Mouse (Mus musculus) adrenal gland, adult 18-20 months (tissue): Measurements from ENCODE around the gene Sumf1. TPM values are rescaled to one million over a fixed set of nuclear protein-coding genes. Genes with fewer than 3 reads are reported as not detected.

ENCODE experiments used
- DNase-seq, 2 experiments: peaks; one replicate each; pipeline ENCODE4 v3.0.0; 2021 to 2022; ENCODE audit warnings: low spot score in 2 of 2
- long read RNA-seq, 2 experiments: library from polyadenylated mRNA; stranded (forward); transcript quantifications; one replicate each; pipeline ENCODE4 v2.0.0; 2021
- total RNA-seq, 2 experiments: library from RNA; stranded (reverse); gene quantifications; 1 replicate in 1 of 2; 2 replicates in 1 of 2; pipeline ENCODE4 v1.2.3; 2021

Sumf1 gene
- 10 to 100 TPM; 33.1 to 42.5 TPM for total RNA-seq
- long read RNA-seq, experiment 1, transcript Sumf1-201 (9 exons, 2,593 nt), result major isoform, 50 of 59 reads
- long read RNA-seq, experiment 1, partial matches to known transcripts, result 0 of 59 reads
- long read RNA-seq, experiment 1, other reads (novel, unspliced or antisense), result 9 of 59 reads
- long read RNA-seq, experiment 2, transcript Sumf1-201 (9 exons, 2,593 nt), result major isoform, 176 of 197 reads
- long read RNA-seq, experiment 2, partial matches to known transcripts, result 8 of 197 reads
- long read RNA-seq, experiment 2, other reads (novel, unspliced or antisense), result 13 of 197 reads

DNA sequence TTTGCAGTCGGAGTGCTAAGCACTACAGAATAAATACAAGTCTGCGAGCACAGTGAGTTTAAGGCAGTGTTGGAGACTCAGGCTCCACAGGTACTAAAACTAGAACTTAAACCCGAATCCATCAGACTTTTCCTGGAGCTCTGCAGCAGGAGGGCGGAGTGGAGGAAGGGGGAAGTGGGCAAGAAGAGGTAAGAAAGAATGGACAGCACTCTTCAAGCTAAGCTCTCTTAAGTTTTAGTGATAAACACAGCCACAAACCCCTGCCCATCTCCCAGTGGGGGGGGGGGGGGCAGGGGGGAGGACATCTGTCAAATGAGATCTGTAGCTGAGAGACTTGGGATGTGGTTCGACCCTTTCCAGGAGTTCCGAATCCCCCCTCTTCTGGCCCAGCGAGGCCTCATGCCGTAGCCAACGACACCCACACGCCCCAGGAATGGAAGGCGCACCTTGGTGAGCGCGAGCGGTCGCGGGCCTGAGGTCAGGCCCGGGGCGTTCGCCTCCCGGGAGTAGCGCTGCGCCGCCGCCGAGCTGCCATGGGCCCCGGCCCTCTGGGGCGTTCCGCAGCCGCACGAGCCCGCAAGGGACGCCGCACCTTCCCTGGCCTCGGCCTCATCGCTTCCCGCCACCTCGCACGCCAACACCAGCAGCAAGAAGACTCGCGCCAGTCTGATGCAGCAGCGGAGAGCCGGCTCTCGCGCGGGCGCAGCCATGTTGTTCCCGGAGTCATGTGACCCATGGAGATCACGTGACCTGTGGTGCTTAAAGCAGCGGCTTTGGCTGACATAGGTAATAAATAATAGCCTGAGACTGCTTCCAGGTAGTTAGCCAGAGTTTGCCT, at the start of gene Sumf1:
Sumf1 (minus strand) TSS at position 736 of the 838 bp plus-strand sequence.
- DNase-seq, result peak; percentile 89 to 90

- DNase-seq, result no peak
Measured at GRCm38 (mm10) chr6:108234536-108234935, 49.2 kb upstream of the Sumf1 start.

DNA sequence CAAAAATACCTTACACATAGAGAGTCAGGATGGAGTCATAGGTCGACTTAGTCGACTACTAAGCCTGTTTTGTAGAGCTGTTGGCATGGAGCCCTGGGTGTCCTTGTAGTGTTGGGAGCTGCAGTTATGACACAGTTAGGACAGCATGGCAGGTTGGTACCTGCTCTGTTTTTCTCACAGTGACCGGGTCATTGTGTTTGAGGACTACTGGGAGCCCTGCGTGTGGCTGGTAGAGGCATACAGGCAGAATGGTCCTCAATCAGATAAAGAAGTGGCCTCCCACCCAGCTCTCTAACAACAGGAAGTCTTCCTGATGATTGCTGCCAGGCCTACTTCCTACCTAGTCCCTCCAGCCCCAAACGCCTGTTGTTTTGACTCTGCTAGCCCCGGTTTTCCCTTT, 47.7 kb upstream of the Sumf1 start:
- DNase-seq, result peak; percentile 62 to 76

DNA sequence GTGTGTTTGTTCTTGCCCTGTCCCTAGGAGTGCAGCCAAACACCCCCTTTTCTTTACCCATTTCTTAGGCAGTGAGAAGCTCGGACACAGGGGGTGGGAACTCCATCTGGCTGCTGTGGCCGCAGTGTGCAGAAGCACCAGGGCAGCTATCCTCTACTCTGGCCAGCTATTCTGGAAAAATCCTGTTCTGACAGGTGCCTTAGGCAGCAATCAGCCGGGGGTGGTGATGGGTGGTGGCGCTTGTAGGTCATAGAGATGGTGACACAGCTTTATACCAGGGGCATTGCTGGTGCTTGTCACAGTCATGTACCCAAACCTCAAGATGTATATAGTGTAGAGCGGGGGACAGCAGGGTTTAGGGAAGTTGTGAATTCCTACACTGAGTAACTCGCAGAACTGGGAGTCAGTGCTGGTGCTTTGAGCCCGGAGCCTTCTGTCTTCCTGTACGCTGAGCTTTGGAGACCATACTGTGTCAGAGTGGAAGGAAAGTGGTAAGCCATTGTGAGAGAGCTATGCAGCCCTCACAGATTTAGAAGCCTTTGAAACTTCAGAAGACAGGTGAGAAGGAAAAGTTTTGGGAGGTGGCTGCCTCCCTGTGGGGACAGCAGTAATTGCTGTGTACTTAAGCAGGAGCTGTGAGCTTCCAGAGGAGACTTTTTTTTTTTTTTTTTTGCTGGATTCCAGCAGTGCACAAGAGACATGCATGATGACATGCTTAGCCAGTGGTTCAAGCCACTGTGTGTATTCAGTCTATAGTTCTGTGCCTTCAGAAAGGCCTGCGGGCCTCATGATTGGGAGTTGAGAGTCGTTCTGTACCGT, 46.7 kb upstream of the Sumf1 start:
- DNase-seq, result no peak

GRCm38 (mm10) chr6:108230608-108231007, 45.2 kb upstream of the Sumf1 start:
- DNase-seq, result no peak

- DNase-seq, result no peak
Measured at GRCm38 (mm10) chr6:108228601-108229000, 43.2 kb upstream of the Sumf1 start.

DNA sequence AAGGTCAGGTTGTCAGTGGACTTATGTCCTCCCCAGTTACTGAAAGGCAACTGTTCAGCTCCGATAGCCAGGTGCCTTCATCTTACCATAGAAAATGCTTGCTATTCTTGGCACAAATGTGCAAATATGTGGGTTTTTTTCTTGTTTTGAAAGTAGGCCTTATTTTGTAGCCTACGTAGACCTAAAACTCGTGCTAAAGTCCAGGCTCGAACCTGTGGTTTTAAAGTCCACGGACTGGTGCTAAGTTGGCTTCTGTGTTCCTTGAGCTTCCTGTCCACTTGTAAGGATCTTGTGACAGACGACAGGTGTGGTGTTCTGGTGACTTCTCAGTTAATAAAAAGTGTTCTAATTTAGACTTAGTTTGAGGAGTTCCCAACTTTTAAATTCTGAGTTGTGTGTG, 42.7 kb upstream of the Sumf1 start:
- no peak for DNase-seq

DNA sequence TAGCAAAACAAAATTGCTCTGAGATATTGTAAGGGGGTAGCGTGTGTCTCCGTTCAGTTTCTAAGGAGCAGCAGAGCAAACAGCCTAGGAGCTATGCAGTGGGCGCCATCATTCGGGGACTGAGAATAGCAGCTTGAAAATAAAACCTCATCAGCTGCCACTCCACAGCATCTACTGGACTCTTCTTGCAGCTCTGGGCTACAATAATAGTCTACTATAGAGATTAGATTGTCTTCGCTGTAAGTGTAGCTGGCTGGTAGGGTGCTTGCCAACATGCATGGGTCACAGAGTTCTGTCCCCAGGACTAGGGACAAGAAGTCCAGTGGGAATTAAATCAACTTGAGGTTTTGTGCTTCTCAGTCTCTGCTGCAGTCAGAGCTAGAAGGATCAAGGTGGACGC, 42.1 kb upstream of the Sumf1 start:
- no peak for DNase-seq

DNA sequence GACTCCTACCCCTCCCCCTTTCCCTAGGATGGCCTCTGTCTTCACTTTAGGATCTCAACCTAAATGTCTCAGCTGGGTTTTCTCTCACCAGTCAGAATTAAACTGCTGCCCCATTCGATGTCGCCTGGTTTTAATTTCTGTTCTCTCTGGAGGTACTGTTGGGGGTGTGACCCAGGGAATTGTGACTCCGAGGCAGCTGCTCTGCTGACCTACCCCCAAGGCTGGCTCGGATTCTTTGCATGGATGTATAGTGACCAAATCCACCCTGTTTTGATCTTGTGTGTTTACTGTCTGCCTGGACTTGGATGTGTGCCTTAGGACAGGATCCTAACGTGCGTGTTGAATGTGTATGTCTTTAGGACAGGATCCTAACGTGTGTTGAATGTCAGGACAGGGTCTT, 40.8 kb upstream of the Sumf1 start:
- no peak for DNase-seq

DNA sequence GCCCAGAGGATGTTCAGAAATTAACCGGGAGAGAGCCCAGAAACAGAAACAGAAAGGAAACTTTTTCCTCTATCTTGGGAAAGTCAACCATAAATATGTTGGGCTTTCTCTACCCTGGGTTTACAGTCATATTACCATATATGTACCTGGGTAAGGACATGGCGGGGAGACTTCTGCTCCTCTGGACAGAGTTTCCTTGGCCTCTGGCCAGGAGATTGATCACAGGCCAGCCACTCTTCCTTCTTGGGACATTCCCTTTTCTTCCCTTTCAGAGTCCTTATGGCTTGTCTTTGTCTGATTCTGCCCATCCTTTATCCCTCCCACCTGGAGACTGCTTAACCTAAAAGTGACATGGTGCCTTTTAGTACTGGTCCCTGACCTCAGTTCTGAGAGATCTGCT, 39.6 kb upstream of the Sumf1 start:
- DNase-seq, result no peak

GRCm38 (mm10) chr6:108224361-108224760, 39.0 kb upstream of the Sumf1 start:
- DNase-seq, result no peak

- DNase-seq, result no peak
Measured at GRCm38 (mm10) chr6:108222875-108223274, 37.5 kb upstream of the Sumf1 start.

GRCm38 (mm10) chr6:108222435-108222834, 37.1 kb upstream of the Sumf1 start:
- no peak for DNase-seq

DNA sequence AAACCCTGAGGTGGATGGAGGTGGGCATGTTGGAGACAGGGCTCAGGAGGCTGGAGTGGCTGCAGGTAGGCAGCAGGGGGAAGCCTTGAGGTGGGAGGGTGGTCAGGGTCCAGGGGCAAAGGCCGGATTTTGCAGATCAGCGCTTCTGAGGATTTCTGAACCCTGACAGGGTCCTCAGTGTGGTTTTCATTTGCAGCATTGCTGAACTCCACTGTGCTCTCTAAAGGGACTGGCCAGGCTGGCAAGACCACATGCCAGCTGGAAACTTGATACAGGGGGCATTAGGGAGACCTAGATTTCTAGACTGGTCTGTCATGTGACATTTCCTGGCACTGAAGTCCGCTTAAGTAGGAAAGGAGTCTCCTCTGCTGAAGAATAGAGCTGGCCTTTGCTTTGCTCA, 32.6 kb upstream of the Sumf1 start:
- DNase-seq, result no peak

GRCm38 (mm10) chr6:108216832-108217231, 31.4 kb upstream of the Sumf1 start:
- DNase-seq, result no peak

DNA sequence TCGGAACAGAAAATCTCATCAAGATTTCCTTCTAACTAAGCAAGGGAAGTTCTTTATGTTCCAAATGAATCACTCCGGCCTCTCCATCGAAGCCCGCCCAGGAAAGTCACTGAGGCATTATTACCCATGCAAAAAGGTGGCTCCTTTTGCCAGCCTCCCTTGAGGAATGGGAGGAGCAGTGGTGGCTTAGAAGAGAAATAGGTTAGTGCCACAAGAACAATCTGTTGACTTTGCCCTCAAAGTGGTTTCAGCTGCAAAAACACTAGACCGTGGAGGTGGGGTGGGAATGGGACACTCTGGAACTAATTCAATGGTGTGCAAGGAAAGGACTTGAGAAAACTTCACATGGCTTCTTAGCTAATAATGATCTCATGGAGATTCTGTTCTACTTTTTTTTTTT, 30.7 kb upstream of the Sumf1 start:
- no peak for DNase-seq

DNA sequence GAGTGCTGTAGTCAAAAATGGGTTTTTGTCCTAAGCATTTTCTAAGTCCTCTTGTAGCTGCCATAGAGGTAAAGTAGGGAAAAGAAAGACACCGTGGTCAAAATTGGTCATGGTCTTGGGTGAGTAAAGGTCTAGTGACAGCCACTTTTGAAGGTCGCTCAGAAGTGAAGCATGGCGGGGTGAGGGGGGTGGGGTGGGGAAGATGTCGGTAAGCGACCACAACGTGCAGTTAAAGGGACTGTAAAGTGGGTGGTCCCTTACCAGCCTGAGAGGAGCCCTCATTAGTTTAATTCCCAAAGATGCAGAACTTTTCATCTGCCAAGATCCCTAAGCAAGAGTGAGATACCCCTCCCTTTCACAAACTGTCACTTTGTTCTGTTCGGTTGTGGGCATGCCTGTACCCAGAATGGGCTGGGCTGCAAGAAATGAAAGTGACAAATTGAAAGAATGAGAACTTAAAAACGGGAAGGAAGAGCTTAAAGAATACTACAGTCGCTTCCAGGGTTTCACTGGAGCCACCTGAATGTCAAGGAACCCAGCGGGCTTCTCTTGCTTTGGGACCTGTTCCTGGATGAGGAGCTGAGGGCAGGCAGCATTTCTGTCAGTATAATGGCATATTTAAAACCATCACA, 29.0 kb upstream of the Sumf1 start:
- DNase-seq, result no peak

DNA sequence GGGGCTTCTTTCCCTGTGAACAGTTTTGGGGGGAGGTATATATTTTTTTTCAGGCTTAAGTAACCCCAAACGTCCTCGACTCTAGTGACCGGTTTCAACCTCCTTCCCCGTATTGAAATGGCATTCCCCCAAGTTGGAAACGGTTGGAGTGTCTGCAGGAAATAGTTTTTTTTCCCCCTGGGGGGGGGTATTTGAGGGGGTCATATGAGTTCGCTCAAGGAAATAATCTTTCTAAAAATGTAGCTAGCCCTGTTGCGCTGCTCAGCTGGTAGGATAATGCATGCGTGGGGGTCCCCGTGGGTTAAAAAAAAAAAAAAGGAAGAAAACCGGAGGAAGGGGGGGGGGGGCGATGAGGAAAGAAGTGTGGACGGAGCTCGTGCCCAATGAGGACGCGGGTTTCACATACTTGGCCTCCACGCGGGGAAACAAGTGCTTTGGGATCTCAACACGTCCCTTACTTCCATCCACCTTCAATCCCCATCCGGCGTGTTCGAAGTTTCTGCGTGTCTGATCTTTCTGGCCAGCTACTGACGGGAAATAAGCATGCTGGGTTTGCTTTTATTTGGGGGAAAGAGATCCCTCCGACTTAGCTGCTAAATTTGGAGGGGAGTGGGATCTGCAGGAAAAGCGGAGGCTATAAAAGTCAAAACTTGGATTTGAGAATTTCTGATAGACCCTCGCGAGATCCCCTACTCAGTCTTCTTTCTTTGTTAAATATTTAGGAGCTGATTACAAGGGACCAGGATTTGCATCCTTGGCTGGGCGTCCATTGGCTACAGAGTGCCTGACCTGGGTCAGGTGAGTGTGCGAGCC, 28.3 kb upstream of the Sumf1 start:
- no peak for DNase-seq

DNA sequence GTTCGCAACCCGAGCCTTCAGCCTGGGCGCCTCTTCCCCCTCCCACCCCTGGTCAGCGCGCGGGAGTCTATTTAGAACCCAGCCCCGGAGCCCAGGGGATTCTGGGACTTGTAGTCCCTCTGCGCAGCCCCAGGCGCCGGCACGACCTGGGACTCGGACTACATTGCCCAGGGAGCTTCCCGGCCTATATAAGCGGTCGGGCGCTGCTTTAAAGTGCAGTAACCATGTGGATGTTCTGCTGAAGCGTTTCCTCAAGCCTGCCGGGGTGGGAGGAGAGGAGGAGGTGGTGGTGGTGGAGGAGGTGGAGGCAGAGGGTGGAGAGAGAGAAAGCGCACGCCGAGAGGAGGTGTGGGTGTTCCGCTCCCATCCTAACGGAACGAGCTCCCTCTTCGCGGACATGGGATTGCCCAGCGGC, 27.5 kb upstream of the Sumf1 start, which contains the start of gene Itpr1:
Itpr1 (plus strand) TSS at position 216 of the 415 bp plus-strand sequence.
- peak; percentile 96 to 99 for DNase-seq
